ENCODE assay signal across 7 mouse cellular contexts in genomic region chr8:70873364-70873985, GRCm38 (mm10). TPM values are rescaled to one million over a fixed set of nuclear protein-coding genes. Genes with fewer than 3 reads are reported as not detected.
DNase-seq lines count a peak whose midpoint lies in the region; ATAC-seq lines count a peak whose summit lies in the region.

TSS of gene Ccdc124 (minus strand) at chr8:70873935.

- H3K4me2 ChIP-seq in intestine, embryonic 16.5 days (ENCODE audit: low read depth, low read length): peak within 1 kb of the TSS; percentile 89
- H3K4me2 ChIP-seq in midbrain, embryonic 11.5 days: peak within 1 kb of the TSS; percentile 66

- no peaks in the 10 kb centered on the region for H3K9me3 ChIP-seq in intestine, embryonic 16.5 days (ENCODE audit: control insufficient read depth, low read length)
- no peaks in the 10 kb centered on the region for H3K9me3 ChIP-seq in midbrain, embryonic 11.5 days (ENCODE audit: control insufficient read depth, low read length)

- H3K4me3 ChIP-seq in intestine, embryonic 16.5 days (ENCODE audit: low read length): peak within 1 kb of the TSS; percentile 92
- H3K4me3 ChIP-seq in midbrain, embryonic 11.5 days (ENCODE audit: low read depth, low read length): peak within 1 kb of the TSS; percentile 50

- H3K9ac ChIP-seq in intestine, embryonic 16.5 days (ENCODE audit: low read depth, low read length): peak within 1 kb of the TSS; percentile 84
- peak within 1 kb of the TSS; percentile 54 for H3K9ac ChIP-seq in midbrain, embryonic 11.5 days (ENCODE audit: low read length)

- ATAC-seq in intestine, embryonic 16.5 days: peak; percentile 91
- ATAC-seq in midbrain, embryonic 11.5 days (ENCODE audit: low FRiP score): peak; percentile 93

- 1% methylated on average over 46 of the region's 46 CpGs for WGBS in intestine, embryonic 16.5 days
- under 1% methylated on average over 46 of the region's 46 CpGs for WGBS in midbrain, embryonic 11.5 days

- peak within 1 kb of the TSS; percentile 74 for H3K27ac ChIP-seq in intestine, embryonic 16.5 days (ENCODE audit: low read length)
- peak within 1 kb of the TSS; percentile 27; the same call in 1 of the 2 replicates for H3K27ac ChIP-seq in midbrain, embryonic 11.5 days (ENCODE audit: low read depth, low read length)

- H3K36me3 ChIP-seq in intestine, embryonic 16.5 days (ENCODE audit: control insufficient read depth, insufficient read depth, low read length): no peaks in the 10 kb centered on the region
- no peaks in the 10 kb centered on the region for H3K36me3 ChIP-seq in midbrain, embryonic 11.5 days (ENCODE audit: control insufficient read depth, insufficient read depth, low read length)

- peaks cover 9% of the 10 kb centered on the region for H3K4me1 ChIP-seq in intestine, embryonic 16.5 days (ENCODE audit: control insufficient read depth, insufficient read depth, low read length)
- H3K4me1 ChIP-seq in midbrain, embryonic 11.5 days (ENCODE audit: control insufficient read depth, insufficient read depth, low read length): peaks cover 10% of the 10 kb centered on the region

- no peaks in the 10 kb centered on the region for H3K27me3 ChIP-seq in intestine, embryonic 16.5 days (replicated peaks; ENCODE audit: control insufficient read depth, insufficient read depth, low read length)
- H3K27me3 ChIP-seq in midbrain, embryonic 11.5 days (ENCODE audit: control insufficient read depth, insufficient read depth, low read length): no peaks in the 10 kb centered on the region

- intact Hi-C loops in left cerebral cortex, postnatal 36 days (cut with DNase I): loop anchor here (1.0 kb wide), 1 partner anchor 20 kb away; no protein-coding TSS in a partner anchor

- DNase-seq in adrenal gland, adult 2 months: peak; percentile 95
- DNase-seq in embryo, embryonic 11.5 days (ENCODE audit: low read depth, low spot score): peak; percentile 87
- DNase-seq in gastrocnemius, postnatal 4 days (ENCODE audit: low spot score in 2 of 2): peak; percentile 95 to 96
- peak; percentile 94 to 97 for DNase-seq in left cerebral cortex, postnatal 36 days (ENCODE audit: low spot score in 2 of 2)
- DNase-seq in midbrain, embryonic 11.5 days (ENCODE audit: low spot score, missing footprints): peak; percentile 100
- peak; percentile 92 for DNase-seq in skeletal muscle tissue, adult 2 months (ENCODE audit: low read depth, low spot score)

RNA-seq across cellular contexts. Expression of gene Ccdc124, which starts in this region (rescaled TPM):
- 10 to 100 TPM; 65.0 TPM for total RNA-seq in adrenal gland, adult 2 months (2021)
- polyA plus RNA-seq in adrenal gland, adult 2 months (2012; rRNA removed): 52.5 and 58.3 TPM in 2 replicates
- total RNA-seq in gastrocnemius, postnatal 4 days (2021): 10 to 100 TPM; 37.5 to 40.1 TPM
- 79.3 and 90.1 TPM in 2 replicates for polyA plus RNA-seq in intestine, embryonic 16.5 days (2015; fragmentation: Nextera tagmentation; extraction: Ambion mirVana)
- 100 to 1,000 TPM in 1 of 2 experiments, 10 to 100 TPM in 1; 88.6 to 108 TPM for total RNA-seq in left cerebral cortex, postnatal 36 days (2021)
- polyA plus RNA-seq in midbrain, embryonic 11.5 days (2014; fragmentation: Nextera tagmentation; extraction: Ambion mirVana): 161 and 166 TPM in 2 replicates

Comparison
In these comparisons a context has a peak if more than half of its experiments do, and no peak if none do; other contexts are left out.
1. Peak in every context shown above with its lines: DNase-seq, ATAC-seq, H3K4me3 ChIP-seq and H3K27ac ChIP-seq.